Mouse (Mus musculus) heart, embryonic 10.5 days (tissue): ENCODE results near the gene Fam184a. TPM values are rescaled to one million over a fixed set of nuclear protein-coding genes. Genes with fewer than 3 reads are reported as not detected.
A peak's percentile ranks its signal among the peaks of the same experiment; 100 is the strongest.
"Not testable (repeated sequence)": the region's sequence is repeated elsewhere in the genome, so short reads cannot be mapped to it uniquely, and the experiment has no call there.

Source experiments
- DNase-seq: peaks from one replicate; pipeline ENCODE4 v3.0.0-alpha.2; 2017; ENCODE audit warnings: low spot score
- H3K27ac ChIP-seq: fragments of 300-500 bp; sonication (generic); 2 replicates; pipeline ENCODE4 v1.5.1; 2016; ENCODE audit warnings: mild to moderate bottlenecking
- H3K27me3 ChIP-seq: fragments of 300-500 bp; sonication (generic); 2 replicates; pipeline ENCODE4 v1.6.1; 2016; ENCODE audit warnings: mild to moderate bottlenecking; ENCODE audit not compliant: poor library complexity, insufficient read depth, severe bottlenecking
- H3K36me3 ChIP-seq: fragments of 300-500 bp; sonication (generic); 2 replicates; pipeline ENCODE4 v1.6.1; 2016; ENCODE audit warnings: mild to moderate bottlenecking, moderate library complexity
- H3K4me1 ChIP-seq: fragments of 300-500 bp; sonication (generic); 2 replicates; pipeline ENCODE4 v1.6.1; 2016; ENCODE audit warnings: mild to moderate bottlenecking
- H3K4me3 ChIP-seq: fragments of 300-500 bp; sonication (generic); 2 replicates; pipeline ENCODE4 v1.5.1; 2016; ENCODE audit warnings: mild to moderate bottlenecking, moderate library complexity
- H3K9me3 ChIP-seq: fragments of 300-500 bp; sonication (generic); 2 replicates; pipeline ENCODE4 v1.6.1; 2016; ENCODE audit warnings: mild to moderate bottlenecking, moderate library complexity
- WGBS: fragments of 180-500 bp; shearing (Covaris S2); methylation state at CpG from one replicate; pipeline ENCODE4 v1.1.7; 2016; 5-methylcytosine and 5-hydroxymethylcytosine counted together
- polyA plus RNA-seq: library from polyadenylated mRNA; unstranded; fragments of >200 nt; fragmentation: Nextera tagmentation; extraction: Ambion mirVana; gene quantifications from 2 replicates; pipeline ENCODE4 v1.2.1, GENCODE M21; 2016

The Fam184a gene
- polyA plus RNA-seq, 1 experiment from 2014 or later = 3.5 TPM

DNA sequence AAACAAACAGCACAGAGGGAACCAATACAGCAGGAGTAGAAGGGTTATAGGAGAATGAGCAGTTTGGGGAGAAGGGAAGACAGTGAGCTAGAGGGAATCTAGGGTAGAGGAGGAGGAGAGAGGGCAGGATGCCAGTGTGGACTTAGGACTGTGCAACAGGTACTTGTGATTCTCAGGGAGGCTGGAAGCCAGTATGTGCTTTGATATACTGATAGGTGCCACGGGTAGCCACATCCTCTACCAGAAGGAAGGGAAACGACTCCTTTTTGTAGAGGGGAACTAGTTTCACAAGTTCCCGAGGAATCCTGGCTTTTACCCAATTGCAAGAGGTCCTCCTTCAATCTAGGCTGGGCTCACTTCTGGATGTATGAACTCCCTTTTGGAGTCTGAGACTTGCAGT is 65.1 kb downstream of the Fam184a start:
- Histone ChIP-seq H3K27ac (no peak overlapping the region), H3K36me3 (no peaks in the 10 kb centered on the region), H3K4me1 (peaks cover 4% of the 10 kb centered on the region; the same call in 1 of the 2 replicates), H3K9me3 (no peaks in the 10 kb centered on the region), H3K4me3 (no peak overlapping the region), H3K27me3 (no peaks in the 10 kb centered on the region)
- WGBS = 65% methylated on average over 3 of the region's 3 CpGs
- no peak for DNase-seq

DNA sequence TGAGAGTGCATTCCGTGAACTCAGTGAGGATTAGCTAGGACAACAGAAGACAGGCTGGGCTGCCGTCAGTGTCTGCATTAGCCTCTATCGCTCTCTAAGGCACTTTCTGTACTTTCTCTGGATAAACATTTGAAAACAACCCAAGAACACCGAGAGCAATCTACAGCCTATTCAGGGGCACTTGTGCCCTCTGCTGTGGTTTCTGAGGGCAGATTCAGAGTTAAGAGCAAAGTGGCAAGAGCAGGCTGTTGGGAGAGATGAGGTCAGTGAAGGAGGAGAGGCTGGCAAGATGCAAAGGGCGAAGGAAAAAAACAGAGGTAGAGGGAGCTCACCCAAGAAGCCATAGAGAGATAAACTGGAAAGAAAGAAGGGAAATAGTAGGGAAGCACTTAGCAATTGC is 67.7 kb downstream of the Fam184a start:
- no peaks in the 10 kb centered on the region for H3K36me3 ChIP-seq
- DNase-seq = no peak
- 81% methylated on average over 5 of the region's 5 CpGs for WGBS
- H3K4me1 ChIP-seq = no peaks in the 10 kb centered on the region
- no peak overlapping the region for H3K4me3 ChIP-seq
- H3K27me3 ChIP-seq = no peaks in the 10 kb centered on the region
- no peaks in the 10 kb centered on the region for H3K9me3 ChIP-seq
- H3K27ac ChIP-seq = no peak overlapping the region

DNA sequence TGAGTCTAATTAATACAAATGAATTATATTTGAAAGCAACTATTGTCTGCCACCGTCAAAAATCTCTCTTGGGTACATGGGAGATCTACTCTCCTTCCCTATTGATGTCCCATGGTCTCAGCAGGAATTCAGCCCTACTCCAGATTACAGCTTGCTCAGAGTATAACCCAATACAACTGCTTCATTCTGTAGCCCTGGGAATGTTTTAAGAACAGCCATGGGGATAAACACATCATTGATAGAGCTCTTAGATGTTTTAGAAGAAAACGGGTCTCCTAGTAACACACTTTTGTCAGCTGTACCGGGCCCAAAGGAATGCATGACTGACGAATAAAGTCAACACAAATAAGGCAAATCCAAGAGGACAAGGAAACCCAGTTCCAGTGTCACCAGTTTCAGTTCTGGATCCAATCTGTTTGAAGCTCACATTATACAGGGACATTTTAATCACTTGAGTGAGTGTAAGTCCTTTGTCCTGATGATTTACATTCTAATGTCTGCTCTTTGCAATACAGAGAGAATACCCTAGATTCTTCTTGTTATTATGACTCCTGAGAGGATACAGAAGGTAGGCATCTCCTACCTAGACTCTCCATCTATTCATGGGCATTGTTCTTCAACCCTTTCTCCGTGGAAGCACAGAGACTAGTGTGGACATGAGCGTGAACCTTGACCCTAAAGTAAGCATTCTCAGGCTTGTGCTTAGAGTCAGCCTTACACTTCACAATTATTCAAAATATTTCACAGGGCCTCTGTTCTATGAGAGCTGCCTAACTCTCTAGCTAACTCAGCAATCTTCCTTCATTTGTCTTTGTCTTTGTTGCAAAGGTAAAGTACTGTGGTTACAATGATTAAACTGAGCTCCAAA is 71.0 kb downstream of the Fam184a start:
- H3K27me3 ChIP-seq = no peaks in the 10 kb centered on the region
- no peaks in the 10 kb centered on the region for H3K9me3 ChIP-seq
- no peak overlapping the region for H3K4me3 ChIP-seq
- no peaks in the 10 kb centered on the region for H3K36me3 ChIP-seq
- H3K4me1 ChIP-seq = no peaks in the 10 kb centered on the region
- no peak for DNase-seq
- WGBS = 76% methylated on average over 6 of the region's 6 CpGs
- no peak overlapping the region for H3K27ac ChIP-seq

DNA sequence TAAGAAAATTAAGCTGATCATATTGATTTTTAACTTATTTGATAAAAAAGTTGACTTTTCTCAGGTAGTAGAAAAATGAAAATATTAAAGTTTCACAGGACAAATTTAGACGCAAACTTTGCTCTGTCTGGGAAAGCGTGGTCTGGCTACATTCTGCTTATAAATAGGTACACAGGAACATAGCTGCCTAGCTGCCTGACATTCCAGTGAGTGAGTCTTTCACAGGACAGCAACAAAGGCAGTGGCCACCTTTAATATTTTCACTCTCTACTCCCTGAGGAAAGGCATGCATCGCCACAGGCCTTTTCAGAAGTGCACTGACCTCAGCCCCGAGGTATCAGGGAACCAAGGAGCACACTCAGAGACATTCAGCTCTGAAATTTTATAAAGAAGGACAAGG is 89.1 kb downstream of the Fam184a start:
- DNase-seq = no peak
- 46% methylated on average over 4 of the region's 4 CpGs for WGBS
- H3K4me3 ChIP-seq = no peak overlapping the region
- no peaks in the 10 kb centered on the region for H3K4me1 ChIP-seq
- no peaks in the 10 kb centered on the region for H3K36me3 ChIP-seq
- H3K9me3 ChIP-seq = no peaks in the 10 kb centered on the region
- no peaks in the 10 kb centered on the region for H3K27me3 ChIP-seq
- no peak overlapping the region for H3K27ac ChIP-seq

DNA sequence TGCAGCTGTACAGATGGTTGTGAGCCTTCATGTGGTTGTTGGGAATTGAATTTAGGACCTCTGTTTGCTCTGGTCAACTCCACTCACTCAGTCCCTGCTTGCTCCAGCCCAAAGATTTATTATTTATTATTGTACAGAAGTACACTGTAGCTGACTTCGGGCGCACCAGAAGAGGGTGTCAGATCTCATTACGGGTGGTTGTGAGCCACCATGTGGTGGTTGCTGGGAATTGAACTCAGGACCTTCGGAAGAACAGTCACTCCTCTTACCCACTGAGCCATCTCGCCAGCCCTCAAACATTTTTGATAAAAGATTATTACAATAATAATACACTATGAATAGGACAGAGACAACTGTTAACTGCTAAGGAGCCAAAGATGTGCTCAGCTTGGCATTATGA is 96.7 kb downstream of the Fam184a start:
- DNase-seq, H3K9me3 ChIP-seq, H3K4me1 ChIP-seq, H3K4me3 ChIP-seq, H3K27ac ChIP-seq, H3K36me3 ChIP-seq, H3K27me3 ChIP-seq: not testable (repeated sequence)
- 74% methylated on average over 5 of the region's 5 CpGs for WGBS

DNA sequence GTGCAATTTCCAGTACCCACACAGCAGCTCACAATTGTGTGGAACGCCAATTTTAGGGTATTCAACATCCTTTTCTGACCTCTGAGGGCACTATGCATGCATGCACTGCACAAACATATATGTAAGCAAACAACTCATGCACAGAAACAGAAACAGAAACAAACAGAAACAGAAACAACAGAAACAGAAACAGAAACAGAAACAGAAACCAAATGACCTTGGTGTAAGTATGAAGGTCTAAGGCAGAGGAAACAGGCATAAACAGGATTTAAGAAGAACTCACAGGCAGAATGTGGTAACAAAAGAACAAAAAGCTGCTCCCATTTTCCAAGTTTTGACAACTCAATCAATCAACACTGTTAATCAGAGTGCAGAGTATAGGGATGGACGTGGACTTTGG is 100.2 kb downstream of the Fam184a start:
- Histone ChIP-seq H3K27me3 (no peaks in the 10 kb centered on the region), H3K4me3 (no peak overlapping the region), H3K36me3 (no peaks in the 10 kb centered on the region), H3K9me3 (no peaks in the 10 kb centered on the region), H3K4me1 (no peaks in the 10 kb centered on the region), H3K27ac (no peak overlapping the region)
- no peak for DNase-seq
- WGBS = 70% methylated on average over 2 of the region's 2 CpGs

DNA sequence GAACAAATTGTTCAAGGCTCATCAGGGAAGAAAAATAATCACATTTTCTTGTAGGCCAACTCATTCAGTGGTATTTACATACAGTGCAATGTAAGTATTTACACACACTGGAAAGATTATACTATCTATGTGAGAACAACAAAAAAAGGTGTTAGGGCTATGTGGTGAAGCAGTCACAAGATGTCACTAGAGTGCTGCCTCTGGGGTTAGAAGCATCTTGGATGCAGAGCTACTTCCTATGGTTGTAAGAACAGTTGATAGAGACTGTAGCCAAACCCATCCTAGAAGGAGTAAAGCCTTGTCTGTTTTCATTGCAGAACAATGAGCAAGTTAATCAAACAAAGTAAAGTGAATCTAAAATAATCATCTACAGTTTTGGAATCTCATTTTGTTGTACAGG is 109.4 kb downstream of the Fam184a start:
- Histone ChIP-seq H3K27me3 (no peaks in the 10 kb centered on the region), H3K9me3 (no peaks in the 10 kb centered on the region), H3K27ac (no peak overlapping the region), H3K4me3 (no peak overlapping the region), H3K4me1 (no peaks in the 10 kb centered on the region), H3K36me3 (no peaks in the 10 kb centered on the region)
- no peak for DNase-seq

DNA sequence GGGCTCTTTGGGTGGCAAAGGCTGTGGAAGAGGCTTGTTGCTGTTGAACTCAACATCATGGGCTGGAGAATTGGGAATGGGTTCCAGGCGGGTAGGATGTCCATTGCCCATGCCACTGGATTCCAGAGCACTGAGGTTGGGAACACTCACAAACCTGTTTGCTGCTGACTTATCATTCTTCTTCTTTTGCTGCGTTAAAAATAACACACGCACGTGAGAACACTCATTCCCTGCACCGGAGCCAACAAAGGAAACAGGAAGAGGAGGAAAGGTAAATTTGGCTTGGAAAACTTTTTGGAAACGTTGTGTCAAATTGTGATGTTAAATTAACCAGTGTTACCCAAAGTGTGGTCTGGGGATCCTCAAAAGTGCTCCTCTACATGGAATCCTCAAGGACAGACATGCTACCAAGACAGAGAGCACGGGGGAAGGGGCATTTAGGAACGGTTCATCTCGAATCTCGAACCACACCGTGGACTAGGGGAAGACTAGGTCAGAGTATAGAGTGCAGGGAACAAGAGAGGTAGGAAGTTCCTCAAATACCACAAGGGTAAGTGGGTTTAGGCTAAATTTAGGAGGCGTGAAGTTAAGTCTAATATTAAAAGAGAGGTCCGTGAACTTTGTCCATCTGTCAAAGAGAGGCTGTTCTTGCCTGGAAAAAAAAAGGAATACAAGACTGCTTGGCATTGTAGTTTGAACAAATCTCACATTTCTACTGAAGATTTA is 115.5 kb downstream of the Fam184a start:
- Histone ChIP-seq H3K9me3 (no peaks in the 10 kb centered on the region), H3K4me3 (0 out of 2 replicates have a peak overlapping the region, but pooled peaks have one; percentile 31), H3K27me3 (no peaks in the 10 kb centered on the region), H3K27ac (peak overlapping the region; percentile 65; the same call in 1 of the 2 replicates), H3K36me3 (no peaks in the 10 kb centered on the region), H3K4me1 (peaks cover 3% of the 10 kb centered on the region; the same call in 1 of the 2 replicates)
- 49% methylated on average over 13 of the region's 13 CpGs for WGBS
- no peak for DNase-seq

DNA sequence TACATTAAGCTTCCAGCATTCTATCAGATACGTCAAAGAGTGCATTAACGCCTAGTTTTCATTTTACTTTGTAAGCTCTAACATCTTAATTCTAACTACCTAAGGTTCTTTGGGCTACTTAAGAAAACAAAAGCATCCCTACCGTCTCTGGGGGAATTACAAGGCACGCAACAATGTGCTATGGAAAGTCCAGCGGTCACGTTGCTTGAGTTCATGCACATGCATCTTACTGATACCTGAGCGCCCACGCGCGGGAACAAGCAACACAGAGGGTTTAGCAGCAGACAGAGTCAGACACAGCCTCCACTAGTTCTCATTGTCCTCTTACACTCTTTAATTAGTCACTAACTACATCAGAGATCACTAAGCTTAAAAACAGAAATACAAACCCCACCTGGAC is 116.8 kb downstream of the Fam184a start:
- no peaks in the 10 kb centered on the region for H3K36me3 ChIP-seq
- DNase-seq = no peak
- WGBS = 81% methylated on average over 10 of the region's 10 CpGs
- H3K4me1 ChIP-seq = peaks cover 3% of the 10 kb centered on the region; the same call in 1 of the 2 replicates
- H3K27ac ChIP-seq = no peak overlapping the region
- no peaks in the 10 kb centered on the region for H3K9me3 ChIP-seq
- no peaks in the 10 kb centered on the region for H3K27me3 ChIP-seq
- no peak overlapping the region for H3K4me3 ChIP-seq

DNA sequence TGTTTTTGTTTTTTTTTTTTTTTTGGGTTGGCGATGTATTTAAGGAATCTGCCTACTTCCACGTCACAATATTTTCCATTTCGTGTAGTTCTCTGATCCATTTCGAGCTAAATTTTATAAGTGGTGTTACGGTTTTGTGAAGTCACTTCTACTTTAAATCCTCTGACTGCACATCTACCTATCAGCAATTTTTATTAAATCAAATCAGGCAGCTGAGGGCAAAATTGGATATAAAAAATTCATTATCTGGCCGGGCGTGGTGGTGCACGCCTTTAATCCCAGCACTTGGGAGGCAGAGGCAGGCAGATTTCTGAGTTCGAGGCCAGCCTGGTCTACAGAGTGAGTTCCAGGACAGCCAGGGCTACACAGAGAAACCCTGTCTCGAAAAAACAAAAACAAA is 120.6 kb downstream of the Fam184a start, which contains the start of gene Mcm9:
Gene Mcm9 (minus strand): TSS at position 101 of the 400 bp plus-strand sequence.
- WGBS = 58% methylated on average over 10 of the region's 10 CpGs

DNA sequence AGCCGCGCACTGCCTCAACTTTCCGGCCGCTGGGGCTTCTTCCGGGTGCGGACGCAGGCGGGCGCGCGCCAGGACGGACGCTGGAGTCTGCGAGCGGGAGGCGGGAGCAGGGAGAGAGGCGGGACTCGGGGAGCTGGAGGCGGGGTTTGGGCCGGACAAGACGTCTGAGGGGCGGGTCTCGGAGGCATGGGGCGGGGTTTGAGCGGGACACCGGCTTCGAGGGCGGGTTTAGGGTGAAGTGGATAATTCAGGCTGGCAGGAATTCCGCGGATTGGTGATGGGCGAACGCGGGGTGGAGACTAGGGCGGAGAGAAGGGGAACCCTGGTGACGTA is 121.0 kb downstream of the Fam184a start:
- whole genome bisulfite sequencing = 0% methylated on average over 35 of the region's 35 CpGs
- Histone ChIP-seq H3K9me3 (no peaks in the 10 kb centered on the region), H3K4me3 (peak overlapping the region; percentile 81), H3K27me3 (no peaks in the 10 kb centered on the region), H3K4me1 (peaks cover 3% of the 10 kb centered on the region; the same call in 1 of the 2 replicates), H3K27ac (peak overlapping the region; percentile 96), H3K36me3 (peaks cover 8% of the 10 kb centered on the region)
- DNase-seq = peak; percentile 99

More for the DNA sequence above, 120.6 kb downstream of the Fam184a start, which contains the start of gene Mcm9:
- Histone ChIP-seq H3K4me3 (peak within 1 kb of the TSS; percentile 81), H3K27ac (peak within 1 kb of the TSS; percentile 96)
- H3K36me3 ChIP-seq, H3K27me3 ChIP-seq, H3K4me1 ChIP-seq, DNase-seq, H3K9me3 ChIP-seq: not testable (repeated sequence)

DNA sequence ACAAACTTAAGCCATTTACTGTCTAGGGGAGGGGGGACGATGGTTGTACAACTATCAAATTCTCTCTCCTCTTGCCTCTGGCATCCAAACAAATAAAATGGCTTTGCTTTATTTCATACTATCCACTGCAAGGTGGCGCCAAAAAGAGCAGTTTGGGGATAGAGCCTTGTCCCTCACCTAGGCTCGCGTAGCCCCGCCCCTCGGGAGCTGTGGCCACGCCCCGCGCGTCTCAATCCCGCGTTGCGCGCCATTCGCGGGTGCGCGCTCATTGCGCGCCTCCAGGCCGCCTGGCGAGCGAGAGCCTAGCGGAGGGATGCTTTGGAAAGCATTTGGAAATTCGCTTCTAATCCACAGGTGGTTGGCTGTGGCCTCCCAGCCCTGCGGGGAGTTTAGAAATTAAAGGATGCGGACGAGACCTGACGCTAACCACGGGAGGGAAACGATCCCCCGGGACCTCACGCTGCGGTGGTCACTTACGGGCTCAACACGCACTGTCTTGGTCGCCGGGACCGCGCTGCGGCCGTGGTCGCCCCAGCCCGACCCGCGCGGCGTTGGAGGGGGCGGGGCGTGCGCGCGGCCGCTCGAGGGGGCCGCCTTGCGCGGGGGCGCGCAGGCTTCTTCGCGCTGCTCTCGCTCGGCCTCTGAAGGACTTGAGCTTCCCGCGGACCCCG is 121.5 kb downstream of the Fam184a start:
- H3K27ac ChIP-seq = peak overlapping the region; percentile 96
- under 1% methylated on average over 67 of the region's 67 CpGs for WGBS
- peaks cover 13% of the 10 kb centered on the region for H3K36me3 ChIP-seq
- H3K4me1 ChIP-seq = peaks cover 3% of the 10 kb centered on the region; the same call in 1 of the 2 replicates
- H3K4me3 ChIP-seq = peak overlapping the region; percentile 81
- no peaks in the 10 kb centered on the region for H3K27me3 ChIP-seq
- DNase-seq = peak; percentile 89
- no peaks in the 10 kb centered on the region for H3K9me3 ChIP-seq
